Mouse (Mus musculus) R1 (cell line): Measurements from ENCODE around the gene Snapc2.
"Not testable (repeated sequence)": the region's sequence is repeated elsewhere in the genome, so short reads cannot be mapped to it uniquely, and the experiment has no call there.

Source experiments
- DNase-seq: peaks from one replicate; pipeline ENCODE4 v3.0.0-alpha.2; 2018; ENCODE audit warnings: low read depth, low spot score

Snapc2 gene

DNA sequence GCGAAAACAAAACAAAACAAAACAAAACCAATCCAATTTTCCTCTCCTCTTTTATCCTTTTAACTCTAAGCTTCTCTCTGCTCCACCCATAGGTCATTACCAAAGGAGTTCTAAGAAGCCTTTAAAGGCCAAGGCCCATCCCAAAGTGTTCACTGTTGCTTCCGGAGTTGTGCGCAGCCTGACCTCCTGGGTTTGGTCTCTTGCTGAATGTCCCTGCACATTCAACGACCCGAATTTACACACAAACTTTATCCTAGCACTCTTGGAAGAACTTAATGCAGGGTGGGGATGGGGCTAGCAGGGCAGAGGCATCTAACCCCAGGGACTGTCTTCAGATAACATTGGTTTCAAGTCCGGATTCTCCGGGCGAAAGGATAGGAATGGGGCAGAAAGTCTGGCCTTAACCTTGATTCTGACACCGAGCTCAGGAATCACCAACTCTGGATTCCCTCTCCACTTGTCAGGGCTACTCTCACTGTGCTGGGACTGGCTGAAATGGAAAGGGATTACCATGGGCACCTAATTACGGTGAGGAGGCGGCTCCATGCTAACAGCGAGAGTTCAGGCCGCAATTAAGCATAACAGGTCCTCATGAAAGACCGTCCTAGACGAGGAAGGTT lies 15.0 kb upstream of the Snapc2 start:
- peak; percentile 63 for DNase-seq

DNA sequence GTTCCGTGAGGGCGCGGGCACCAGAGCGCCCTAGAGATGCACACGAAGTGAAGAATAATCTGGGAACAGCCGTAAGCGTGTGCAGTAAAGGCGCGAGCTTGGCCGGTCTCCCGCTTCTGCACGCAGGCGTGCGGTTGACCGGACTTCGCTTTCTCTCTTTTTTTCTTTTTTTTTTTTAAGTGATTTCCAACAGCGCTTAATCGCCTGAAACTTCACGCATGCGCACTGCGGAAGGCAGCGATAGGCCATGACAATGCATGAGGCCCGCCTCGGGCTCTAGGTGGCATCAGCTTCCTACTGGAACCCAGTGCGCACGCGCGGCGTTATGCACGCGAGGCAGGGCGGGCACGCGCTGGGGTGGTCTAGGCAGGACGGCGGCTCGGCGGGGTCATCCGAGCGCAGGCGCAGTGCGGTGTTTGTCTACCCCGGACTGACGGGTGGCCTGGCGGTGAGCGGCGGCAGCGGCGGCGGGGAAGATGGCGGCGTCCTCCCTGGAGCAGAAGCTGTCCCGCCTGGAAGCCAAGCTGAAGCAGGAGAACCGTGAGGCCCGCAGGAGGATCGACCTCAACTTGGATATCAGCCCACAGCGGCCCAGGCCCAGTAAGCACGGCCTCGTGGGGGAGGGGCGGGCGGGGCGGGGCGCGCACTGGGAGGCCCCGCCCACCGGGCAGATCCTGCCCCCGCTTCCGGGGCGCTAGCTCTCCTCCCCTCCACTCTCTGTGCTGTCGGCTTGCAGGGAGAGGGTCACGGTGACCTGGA lies 14.3 kb upstream of the Snapc2 start, which contains the start of the genes Map2k7 and Gm49320:
TSS of gene Map2k7 (plus strand) at position 307 of the 759 bp plus-strand sequence.
TSS of gene Gm49320 (plus strand) at position 432 of the 759 bp plus-strand sequence.
- DNase-seq, result peak; percentile 99

DNA sequence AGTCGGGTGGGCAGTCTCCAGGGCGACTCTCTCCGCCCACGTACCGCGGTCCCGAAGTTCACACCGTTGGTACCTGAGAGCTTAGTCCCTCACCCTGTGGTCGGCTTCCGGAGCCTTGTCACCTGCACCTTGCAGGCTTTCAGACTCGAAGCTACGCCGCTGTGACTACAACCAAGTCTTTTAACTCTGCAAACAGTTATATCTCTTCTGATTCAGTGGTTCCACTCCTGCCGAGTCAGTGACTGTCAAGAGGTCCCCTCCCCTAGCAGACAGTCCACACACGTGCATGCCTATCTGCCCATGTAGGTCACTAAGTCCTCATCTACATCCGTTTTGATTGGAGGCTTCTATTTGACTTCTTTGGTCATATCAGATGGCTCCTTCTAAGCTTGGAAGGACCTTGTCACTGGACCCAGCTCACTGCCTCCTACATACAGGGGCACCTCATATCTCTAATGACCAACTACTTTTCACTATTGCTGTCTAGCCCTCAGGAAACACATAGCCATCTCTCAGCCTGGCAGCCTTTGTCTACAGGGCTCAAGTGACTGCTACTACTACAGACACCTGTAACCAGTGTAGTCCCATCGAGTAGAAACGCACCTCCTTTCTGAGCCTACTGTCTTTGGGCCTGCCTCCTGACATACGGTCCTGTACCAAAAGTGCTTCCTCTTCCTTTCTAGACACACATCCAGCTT lies 13.5 kb upstream of the Snapc2 start:
- DNase-seq, result no peak

DNA sequence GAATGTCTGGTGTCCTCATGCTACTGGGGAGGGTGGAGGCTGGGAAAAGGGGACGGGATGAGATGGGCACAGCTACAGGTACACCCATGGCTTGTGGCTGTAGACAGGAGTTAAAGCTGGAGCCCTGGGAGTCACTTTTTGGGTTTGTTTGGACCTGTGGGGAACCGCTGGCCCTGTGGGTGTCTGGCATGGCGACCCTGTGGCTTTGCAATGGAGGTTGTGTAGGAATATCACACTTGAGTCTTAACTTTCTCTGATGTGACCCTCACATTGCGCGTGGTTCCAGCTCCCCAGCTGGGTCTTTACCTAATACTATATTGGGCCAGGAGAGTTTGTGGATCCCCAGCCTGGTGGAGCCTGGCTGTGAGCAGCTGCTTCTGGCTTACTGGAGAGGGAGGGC lies 7.8 kb upstream of the Snapc2 start:
- no peak for DNase-seq

DNA sequence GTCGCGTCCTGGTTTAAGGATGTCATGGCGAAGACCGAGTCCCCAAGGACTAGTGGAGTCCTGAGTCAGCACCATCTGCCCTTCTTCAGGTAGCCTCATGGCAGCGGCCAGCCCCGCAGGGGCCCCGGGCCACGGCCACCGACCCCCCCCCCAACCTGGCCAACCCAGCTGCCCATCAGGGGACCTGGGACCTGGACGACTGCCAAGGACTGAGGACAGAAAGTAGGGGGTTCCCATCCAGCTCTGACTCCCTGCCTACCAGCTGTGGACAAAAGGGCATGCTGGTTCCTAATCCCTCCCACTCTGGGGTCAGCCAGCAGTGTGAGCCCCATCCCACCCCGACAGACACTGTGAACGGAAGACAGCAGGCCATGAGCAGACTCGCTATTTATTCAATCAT lies 7.1 kb upstream of the Snapc2 start:
- no peak for DNase-seq

DNA sequence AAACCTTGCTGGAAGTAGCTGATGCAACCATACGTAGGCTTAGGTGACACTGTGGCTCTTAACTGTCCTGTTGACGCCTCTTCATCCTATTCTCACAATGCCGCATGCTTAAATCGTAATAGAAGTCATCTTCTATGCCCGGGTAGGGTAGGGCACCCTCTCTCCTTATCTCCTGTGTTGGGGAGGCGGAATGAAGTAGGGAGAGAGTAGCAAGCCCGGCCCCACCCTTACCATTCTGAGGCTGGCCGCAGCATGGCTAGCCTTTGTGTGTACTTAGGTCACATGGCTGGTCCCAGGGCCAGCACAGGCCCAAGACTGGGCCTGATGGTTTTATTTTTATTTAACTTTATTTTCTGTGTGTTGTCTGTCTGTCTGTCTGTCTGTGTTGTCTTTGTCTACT lies 5.6 kb upstream of the Snapc2 start:
- no peak for DNase-seq

DNA sequence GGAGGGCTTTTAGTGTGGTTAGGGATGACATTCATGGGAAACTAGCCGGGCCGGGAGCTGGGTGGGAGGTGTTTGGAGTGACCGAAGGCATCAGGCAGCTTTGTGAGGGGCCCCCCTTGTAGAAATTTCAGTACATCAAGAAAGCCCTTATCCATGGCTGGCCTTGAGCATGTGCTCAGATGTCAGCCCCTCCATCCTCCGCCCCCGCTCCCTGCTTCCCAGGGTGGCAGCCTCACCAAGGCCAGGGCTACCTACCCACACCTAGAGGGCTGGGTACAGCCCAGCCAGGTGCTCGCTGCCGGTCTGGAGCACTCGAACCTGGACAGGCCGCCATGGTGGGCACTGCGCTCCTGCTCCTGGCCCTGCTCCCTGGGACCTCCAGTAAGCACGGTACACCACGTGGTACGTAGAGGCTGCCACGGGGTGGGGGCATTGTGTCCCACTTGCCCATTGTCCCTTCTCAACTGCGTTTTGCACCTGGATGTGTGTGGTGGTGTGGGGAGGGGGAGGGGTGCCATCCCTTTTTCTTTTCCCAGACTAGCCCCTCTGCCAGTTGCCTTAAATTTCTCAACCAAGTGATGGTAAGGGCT lies 4.8 kb upstream of the Snapc2 start, which contains the start of gene Tgfbr3l:
TSS of gene Tgfbr3l (plus strand) at position 264 of the 590 bp plus-strand sequence.
- no peak for DNase-seq

DNA sequence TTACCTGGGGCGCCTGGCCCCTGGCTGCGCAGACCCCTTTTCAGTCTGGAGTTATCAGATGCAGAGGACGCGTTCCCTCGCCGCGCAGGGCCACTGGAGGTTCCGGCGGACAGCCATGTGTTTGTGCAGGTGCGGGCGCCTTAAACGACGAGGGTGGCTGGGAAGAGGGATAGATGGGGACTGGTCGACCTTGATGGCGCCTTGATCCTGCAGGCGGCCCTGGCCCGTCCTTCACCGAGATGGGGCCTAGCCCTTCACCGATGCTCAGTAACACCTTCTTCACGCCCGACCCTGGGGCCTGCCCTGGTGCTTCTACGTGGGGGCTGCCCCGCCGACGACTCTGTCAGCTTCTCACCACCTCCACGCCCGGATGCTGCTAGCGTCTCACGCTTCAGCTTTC lies 3.7 kb upstream of the Snapc2 start:
- peak; percentile 57 for DNase-seq

DNA sequence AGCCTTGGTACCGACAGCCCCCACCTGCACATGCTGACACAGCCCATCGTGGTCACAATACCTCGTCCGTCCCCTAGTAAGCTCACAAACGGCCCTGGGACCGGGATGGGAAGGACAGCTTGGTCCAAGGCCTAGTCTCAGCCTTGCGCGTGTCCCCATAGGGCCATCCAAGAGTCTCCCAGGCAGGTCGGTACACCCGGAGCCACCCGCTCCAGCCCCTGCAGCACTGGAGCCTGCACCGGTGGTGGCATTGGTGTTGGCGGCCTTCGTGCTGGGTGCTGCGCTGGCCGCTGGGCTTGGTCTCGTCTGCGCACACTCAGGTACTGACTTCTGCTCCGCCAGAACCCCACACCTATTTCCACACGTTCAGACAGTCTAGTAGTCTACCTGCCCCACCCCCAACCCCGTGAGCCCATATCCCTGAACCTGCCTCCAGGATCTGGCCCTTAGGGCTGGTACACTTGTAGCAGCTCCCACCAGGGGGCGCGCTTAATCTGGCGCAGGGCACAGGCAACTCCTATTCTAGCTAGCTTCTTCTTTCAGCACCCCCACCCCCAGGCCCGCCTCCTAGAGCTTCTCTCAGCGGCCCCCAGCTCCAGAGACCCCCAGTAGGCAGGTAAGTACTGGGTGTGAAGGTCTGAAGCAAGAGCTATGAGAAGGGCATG lies 2.4 kb upstream of the Snapc2 start:
- peak; percentile 78 for DNase-seq

DNA sequence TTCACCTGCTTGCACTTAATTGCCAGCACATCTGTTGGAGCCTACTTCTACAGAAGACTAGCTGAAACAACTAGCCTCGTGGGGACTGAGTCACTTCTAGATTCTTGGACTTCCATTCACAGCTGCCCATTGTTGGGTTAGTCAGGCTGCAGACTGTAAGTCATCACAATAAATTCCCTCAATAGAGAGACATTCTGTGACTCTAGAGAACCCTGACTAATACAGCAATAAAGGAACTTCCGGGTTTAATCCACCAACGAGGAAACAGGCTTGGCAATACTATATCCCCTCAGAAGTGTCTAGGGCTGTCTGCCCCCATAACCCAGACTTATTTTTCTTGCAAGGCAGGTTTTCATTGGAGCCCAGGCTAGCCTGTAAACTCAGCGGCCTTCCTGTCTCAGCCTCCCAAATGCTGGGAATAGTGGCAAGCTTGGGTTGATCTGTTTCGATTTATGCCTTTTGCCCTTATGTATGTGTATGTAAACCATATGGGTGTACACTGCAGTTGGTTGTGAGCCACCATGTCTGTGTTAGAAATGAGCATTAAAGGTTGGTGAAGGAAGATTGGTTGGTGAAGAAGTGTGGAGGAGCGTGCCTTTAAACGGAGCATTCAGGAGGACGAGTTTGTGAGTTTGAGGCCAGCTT lies 642 bp upstream of the Snapc2 start:
- DNase-seq, result no peak

DNA sequence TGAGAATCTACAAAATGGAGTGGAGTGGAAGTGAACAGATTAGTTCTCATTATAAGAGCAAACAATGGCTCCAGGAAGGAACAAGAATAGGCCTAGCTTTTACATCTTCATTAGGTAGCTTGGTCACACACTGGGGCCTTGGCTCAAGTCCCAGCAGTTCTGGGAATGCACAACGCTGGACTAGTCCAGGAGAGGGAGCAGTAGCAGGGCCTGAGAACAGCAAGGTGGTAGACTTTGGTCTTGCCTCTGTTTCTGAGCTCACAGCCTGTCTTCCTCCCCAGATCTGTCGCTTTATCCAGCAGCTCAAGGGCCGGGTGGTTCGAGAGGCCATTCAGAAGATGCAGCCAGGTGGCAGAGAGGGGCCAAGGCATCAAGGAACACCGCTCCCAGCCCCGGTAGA lies 1.1 kb downstream of the Snapc2 start:
- DNase-seq, result peak; percentile 59

DNA sequence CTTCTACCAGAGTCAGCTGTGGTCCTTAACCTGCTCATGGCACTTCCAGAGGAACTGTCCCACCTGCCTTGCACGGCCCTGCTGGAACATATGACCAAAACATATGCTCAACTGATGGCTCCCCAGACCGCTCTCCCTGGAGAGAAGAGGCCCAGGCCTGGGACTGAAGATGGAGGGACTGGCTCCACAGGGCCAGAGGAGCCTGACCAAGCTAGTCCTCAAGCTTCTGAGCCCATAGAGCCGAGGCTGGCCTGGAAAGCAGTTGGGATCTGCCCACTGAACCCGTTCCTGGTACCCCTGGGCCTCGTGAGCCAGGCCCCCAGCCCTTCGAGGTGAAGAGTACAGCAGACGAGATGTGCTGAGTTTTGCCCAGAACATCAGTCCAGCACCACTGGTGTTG lies 2.6 kb downstream of the Snapc2 start:
- not testable (repeated sequence) for DNase-seq

DNA sequence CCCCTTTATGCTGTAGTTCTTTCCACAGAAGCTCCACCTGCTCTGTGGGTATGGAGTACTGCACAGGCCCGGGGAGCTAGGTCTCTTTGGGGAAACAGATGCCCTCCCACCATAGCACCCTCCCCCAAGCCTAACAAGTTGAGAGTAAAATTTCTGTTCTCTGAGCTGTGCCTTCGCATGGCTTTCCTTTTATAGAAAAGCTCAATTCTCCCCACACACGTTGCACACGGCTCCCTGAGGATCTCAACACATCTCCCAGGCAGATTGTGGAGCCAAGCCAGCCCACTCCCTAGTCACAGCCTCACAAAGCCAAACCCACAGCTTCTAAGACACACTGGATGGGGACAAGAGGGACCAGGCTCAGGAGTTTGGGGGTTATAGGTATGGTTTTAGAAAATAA lies 4.0 kb downstream of the Snapc2 start:
- DNase-seq, result no peak

DNA sequence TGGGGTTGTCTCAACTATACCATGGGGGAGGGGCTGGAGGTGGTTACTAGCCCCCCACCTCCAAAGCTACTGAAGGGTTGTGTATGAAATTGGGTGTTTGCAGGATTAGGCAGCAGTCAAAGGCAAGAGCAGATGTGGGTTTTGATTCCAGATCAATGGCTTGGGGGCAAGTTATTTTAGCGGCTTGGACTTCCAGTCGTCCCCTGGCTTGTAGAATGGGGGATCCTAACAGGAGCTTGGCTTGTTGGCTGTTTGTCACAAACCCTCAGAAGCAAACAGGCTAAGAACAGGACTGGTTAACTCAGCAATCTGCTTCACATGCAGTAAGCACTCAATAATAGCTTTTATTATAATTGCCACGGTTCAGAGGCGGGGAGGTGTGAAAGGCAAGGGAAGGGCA lies 4.5 kb downstream of the Snapc2 start:
- DNase-seq, result no peak

DNA sequence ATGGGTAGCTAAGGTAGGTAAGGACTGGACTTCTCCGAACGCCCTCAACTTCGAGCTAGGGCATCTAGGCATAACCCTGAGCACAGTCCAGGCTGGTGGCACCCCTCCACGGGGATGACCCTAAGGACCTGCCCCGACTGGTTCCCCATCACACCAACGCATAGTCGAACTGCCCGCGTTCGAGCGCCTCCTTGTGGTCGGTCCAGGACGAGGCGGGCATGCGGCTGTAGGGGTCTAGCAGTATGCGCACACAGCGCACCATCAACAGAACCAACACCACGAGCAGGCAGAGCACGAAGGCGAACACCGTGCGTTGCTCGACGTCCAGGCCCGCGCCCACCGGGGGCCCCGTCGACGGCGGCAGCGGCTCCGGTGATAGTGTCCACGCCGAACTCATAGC lies 5.4 kb downstream of the Snapc2 start:
- DNase-seq, result peak; percentile 83

DNA sequence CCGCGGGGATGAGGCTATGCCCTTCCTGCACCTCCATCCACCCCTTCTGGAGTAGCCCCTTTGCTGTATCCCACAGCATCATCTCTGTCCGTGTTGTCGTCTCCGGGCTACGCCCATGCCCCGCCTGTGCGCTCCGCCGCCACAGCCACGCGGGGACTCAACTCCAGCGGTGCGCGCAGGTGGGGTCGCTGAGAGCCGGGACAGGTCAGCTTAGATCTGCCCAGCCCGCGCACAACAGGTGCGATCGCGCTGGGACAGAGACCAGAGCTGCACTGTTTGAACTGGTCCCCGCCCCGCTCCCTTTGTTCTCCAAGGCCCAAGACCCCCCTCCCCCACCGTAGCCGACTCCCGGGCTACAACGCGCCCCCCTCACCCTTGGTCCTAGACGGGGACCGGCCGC lies 5.8 kb downstream of the Snapc2 start:
- DNase-seq, result peak; percentile 90

DNA sequence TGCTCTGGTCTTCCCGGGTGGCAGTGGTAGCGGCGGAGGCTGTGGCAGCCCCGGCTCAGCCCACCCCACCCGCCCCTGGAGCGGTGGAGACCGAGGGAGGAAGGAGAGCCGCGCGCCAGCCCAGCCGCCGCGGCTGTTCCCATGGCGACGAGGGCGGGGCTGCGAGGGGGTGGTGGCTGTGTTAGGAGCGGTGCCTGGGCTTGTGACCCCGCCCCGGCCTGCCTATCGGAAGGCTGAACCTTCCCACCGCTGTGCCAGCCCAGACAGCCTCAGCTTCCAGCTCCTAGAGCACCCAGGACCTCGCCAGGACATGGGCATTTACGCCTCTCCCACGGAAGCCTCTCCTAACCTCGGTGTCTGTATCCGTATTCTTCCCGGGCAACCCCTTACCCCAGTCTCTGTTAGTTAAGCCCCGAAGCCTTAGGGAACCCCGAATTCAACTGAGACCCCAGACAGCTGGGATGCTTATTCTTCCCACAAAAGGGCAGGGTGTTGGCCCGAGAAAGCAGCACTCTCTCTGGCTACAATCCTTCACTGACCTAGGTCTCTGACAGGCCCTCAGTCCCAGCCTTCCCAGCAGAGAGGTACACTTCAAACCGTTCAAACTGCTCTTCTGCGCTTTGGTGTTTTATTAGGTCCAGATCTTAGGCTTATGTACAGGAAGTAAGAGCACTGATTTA lies 6.4 kb downstream of the Snapc2 start, which contains the start of gene Ctxn1:
TSS of gene Ctxn1 (minus strand) at position 150 of the 680 bp plus-strand sequence.
- peak; percentile 94 for DNase-seq

DNA sequence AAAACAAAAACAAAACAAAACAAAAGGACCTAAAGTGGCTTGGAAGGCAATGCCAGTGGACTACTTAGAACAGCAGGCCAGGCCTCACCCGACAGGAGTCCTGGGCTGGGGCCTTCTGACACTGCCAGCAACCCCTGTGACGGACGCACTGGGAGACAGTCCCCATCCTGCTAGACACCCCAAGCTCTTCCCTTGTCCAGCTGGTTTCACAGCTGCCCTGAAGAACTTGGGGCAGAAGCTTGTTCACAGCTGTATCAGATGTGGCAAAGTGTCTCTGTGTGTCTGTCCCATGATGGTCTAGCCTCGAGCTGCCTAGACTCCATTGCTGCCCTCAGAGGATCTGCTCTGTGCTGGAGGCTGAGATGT lies 6.9 kb downstream of the Snapc2 start:
- no peak for DNase-seq

DNA sequence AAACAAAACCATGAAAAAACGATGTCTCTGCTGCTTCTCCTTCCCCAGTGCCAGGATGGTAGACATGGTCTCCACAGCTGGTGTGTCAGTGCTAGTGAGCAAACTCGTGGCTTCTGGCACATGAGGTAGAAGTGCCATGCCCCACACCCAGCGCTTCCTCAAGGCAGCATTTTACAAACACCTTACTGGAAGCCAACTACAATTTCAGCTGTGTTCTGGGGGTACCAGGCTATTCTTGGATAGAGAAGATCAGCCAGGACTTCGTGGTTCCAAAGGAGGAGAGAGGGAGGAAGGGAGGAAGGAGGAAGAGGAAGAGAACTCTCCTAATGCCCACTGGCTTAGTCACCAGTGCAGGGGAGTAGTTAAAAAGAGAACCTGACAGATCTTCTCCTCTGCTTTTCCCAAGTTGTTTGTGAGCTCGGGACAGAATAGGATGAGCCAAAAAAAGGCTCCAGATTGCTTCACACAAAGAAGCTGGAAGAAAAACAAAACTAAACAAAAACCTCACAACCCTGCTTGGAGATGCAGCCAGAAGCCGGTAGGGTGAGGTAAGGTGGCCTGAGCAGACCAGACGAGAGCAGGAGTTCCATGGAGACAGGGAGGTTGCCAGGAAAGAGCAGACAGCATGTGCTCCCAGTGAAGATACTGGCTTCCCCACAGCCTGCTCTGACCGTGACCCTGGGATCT lies 10.4 kb downstream of the Snapc2 start:
- DNase-seq, result no peak
